In genomic region chr2:168299650-168300049, GRCm38 (mm10) we compare ENCODE assay signal across 26 mouse cellular contexts. TPM values are rescaled to one million over a fixed set of nuclear protein-coding genes. Genes with fewer than 3 reads are reported as not detected.
"Had no signal": no experiment of that assay in that cellular context is flagged by ENCODE, and none has a peak within 500 bp of the region (broad histone marks: within the 10 kb centered on the region; RNA-seq: fewer than 3 reads in every experiment).

No protein-coding gene starts in this region.

- ATAC-seq: liver, postnatal 0 days; midbrain, embryonic 13.5 days; midbrain, embryonic 16.5 days had no signal

- H3K27ac ChIP-seq: kidney, embryonic 15.5 days; limb, embryonic 12.5 days; limb, embryonic 15.5 days; liver, embryonic 14.5 days; lung, embryonic 15.5 days; midbrain, embryonic 10.5 days; midbrain, embryonic 13.5 days; neural tube, embryonic 13.5 days; stomach, postnatal 0 days had no signal

- H3K4me3 ChIP-seq: kidney, embryonic 15.5 days; limb, embryonic 12.5 days; limb, embryonic 15.5 days; lung, embryonic 15.5 days; megakaryocyte, embryonic 14.5 days; midbrain, embryonic 10.5 days; midbrain, embryonic 13.5 days; myocyte; neural tube, embryonic 13.5 days had no signal

- DNase-seq: kidney, adult 11 months; kidney, adult 8-10 months; kidney, postnatal 10 days; kidney, postnatal 36 days; layer of hippocampus, postnatal 36 days; liver, postnatal 0 days; lung, postnatal 10 days; lung, postnatal 36 days; retina, postnatal 1 day; right cerebral cortex, postnatal 14 days; right cerebral cortex, postnatal 4 days; thymus, postnatal 36 days had no signal

RNA-seq across cellular contexts. Expression of gene Kcng1, which starts 18.1 kb away (rescaled TPM):
- total RNA-seq: monocyte, adult 5-6 weeks; neutrophil, adult 5-6 weeks had no signal
